Mouse (Mus musculus) gastrocnemius, postnatal 25 days (tissue): Measurements from ENCODE around the gene Cpxm1. TPM values are rescaled to one million over a fixed set of nuclear protein-coding genes. Genes with fewer than 3 reads are reported as not detected.

Experiments used
- DNase-seq: peaks from one replicate; pipeline ENCODE4 v3.0.0; 2022
- long read RNA-seq, 2 experiments: library from polyadenylated mRNA; stranded (forward); transcript quantifications; one replicate each; pipeline ENCODE4 v2.0.0; 2021
- total RNA-seq, 2 experiments: library from RNA; stranded (reverse); gene quantifications; 1 replicate in 1 of 2; 2 replicates in 1 of 2; pipeline ENCODE4 v1.2.3; 2021

Cpxm1 gene
- 1 to 10 TPM; 1.8 to 5.7 TPM for total RNA-seq
- long read RNA-seq, experiment 1, partial matches to known transcripts = 3 of 3 reads
- long read RNA-seq, experiment 1, other reads (novel, unspliced or antisense) = 0 of 3 reads
- long read RNA-seq, experiment 2, transcript Cpxm1-201 (14 exons, 2,366 nt) = major isoform, 5 of 6 reads
- long read RNA-seq, experiment 2, partial matches to known transcripts = 1 of 6 reads
- long read RNA-seq, experiment 2, other reads (novel, unspliced or antisense) = 0 of 6 reads

DNA sequence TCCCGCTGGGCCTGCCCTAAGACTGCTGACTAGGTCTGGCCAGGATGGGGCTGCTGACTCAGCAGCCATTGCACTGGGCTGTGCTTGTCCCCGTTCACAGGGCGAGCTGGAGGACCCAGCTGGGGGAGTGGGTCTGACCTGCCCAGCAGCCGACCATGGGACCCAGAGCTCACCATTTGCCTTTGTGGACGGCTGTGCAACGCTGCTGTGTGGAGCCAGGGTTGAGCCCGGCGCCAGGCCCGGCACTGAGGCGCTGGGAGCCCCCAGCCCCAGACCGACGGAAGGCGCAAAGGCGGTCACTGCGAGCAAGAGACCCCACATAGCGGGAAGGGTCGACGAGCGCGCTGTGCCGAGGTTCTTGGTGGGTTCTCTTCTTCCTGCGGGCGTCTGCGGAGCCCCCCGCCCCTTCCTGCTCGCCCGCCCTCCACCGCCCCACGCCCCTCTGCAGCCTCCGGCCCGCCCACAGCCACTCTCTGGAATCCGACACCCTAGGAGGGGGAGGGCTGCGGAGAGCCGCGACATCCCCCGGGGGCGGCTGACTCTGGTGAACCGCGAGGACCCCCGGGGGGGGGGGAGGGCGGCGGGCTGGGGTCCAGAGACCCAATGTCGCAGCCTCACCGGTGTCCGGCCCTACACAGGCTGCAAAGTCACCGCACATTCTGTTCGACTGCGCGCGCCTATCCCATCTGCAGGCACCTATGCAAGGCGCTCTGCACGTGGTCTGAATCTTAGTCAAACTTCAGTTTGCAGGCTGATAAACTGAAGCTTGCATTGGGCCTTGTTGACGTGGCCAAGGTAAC is at the start of gene Cpxm1:
Gene Cpxm1, minus strand, starts transcription at position 389 of the 800 bp plus-strand sequence.
- DNase-seq = peak; percentile 31

DNA sequence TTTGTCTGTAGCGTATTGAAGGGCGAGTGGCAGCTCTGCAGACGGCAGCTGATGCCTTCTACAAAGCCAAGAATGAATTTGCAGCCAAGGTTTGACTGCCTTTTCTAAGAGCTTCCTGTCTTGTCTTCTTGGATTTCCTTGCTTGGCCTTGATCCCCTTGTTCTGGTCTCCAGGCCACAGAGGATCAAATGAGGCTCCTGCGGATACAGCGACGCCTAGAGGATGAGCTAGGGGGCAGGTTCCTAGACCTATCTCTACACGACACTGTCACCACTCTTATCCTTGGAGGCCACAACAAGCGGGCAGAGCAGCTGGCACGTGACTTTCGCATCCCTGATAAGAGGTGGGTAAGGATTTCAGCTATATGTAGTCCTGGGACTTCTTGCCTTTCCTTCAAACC is 44.8 kb upstream of the Cpxm1 start:
- DNase-seq = no peak

DNA sequence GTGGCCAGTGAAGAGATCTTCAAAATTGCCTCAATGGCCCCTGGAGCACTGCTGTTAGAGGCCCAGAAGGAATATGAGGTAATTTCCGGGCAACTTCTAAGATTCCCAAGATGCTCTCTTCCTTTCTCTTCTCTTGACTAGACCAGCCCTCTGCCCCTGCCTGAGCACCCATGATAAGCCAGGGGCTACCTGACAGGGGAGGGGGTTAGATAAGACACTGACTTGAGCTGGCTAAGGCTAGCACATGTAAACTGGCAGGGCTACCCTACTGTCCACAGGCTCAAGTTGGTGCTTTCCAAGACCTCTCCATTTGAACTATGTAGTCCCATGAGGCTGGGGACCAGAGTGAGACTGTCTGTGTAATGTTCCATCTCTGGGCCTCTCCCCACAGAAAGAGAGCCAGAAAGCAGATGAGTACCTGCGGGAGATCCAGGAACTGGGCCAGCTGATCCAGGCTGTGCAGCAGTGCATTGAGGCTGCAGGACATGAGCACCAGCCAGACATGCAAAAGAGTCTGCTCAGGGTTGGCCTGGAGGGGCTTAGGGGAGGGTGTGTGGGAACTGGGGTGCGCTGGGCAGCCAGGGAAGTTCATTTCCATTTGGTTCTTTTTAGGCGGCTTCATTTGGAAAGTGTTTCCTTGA is 42.6 kb upstream of the Cpxm1 start:
- no peak for DNase-seq

DNA sequence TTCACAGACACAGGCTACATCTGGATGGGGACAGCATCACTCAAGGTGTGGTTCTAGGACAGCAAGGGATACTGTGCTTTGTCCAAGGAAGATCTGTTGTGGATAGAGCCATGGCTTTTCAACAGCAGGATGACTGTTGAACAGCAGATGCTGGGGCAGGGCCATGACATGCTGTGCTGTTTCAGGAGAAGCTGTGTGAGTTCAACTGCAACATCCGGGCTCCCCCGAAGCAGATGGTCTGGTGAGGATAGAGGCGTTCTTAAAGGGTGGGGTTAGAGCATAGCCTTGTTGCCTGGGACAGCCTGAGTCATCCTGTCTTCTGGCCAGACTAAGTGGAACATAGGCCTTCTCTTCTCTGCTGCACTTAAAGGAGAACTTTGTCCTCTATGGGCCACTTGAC is 41.5 kb upstream of the Cpxm1 start:
- DNase-seq = no peak

DNA sequence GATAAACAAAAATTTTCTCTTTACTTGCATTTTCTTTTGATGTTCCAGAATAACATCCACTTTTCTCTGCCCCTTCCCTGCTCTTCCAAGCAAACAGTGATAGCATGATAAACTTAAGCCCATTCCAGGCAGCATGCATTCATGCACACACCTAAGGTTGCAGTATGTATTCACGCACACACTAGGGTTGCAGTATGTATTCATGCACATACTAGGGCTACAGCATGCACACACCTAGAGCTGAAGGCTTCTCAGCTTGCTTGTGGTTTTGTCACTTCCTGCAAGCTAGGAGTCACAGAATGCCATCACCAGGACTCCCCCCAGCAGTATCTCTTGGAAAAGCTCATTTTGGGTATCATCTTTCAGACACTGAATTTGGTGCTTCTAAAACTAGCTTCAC is 39.4 kb upstream of the Cpxm1 start:
- no peak for DNase-seq

DNA sequence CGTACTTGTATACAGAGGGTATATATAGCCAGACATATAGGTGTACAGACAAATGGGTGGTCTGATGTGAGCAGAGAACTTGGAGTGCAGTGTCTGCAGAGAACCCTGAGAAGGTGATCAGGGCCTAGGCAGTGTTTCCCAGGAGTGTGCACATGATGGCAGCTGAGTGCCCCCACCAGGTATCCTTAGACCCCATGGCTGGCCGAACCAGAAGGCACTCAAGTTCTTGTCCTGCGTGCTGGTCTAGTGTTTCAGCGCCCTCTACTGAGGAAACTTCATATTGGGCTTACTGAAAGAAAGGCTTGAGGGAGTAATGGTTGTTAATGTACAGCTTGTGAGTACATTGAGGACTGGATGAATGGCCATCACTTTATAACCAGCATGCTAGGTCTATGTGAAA is 35.8 kb upstream of the Cpxm1 start:
- no peak for DNase-seq

DNA sequence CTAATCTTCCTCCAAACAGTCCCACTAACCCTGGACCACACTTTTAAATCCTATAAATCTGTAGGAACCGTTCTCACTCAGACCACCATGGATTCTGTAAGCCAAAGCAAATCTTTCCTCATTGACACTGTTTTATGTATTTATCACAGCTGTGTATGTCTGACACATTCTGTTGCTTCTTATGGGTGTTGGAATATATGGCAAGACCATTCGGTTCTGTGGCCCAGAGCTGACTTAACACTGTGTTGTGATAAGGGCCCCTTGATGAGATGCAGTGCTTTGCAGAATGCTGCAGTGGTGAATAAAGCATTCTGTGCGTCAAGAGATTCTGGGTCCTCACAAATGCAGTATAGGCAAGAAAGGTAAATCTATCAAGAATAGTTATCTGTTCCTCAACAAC is 34.8 kb upstream of the Cpxm1 start:
- DNase-seq = no peak

DNA sequence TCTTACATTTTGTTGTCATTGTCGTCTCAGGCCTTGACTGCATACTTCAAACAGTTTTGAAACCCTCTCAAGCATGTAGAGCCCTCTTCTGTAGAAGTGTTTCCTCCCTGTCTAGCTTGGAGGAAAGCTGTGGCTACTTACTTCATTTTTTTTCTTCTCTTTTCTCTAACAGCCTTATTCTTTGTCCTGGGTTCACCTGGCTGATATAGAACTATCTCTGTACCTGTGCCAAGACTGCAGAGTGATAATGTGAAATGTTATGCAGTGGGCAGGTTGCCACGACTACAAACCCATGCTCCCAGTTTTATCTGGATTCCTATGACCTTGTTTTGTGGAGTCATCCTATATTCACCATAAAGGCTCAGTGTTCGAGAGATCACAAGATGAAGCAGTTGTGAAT is 33.1 kb upstream of the Cpxm1 start:
- no peak for DNase-seq

DNA sequence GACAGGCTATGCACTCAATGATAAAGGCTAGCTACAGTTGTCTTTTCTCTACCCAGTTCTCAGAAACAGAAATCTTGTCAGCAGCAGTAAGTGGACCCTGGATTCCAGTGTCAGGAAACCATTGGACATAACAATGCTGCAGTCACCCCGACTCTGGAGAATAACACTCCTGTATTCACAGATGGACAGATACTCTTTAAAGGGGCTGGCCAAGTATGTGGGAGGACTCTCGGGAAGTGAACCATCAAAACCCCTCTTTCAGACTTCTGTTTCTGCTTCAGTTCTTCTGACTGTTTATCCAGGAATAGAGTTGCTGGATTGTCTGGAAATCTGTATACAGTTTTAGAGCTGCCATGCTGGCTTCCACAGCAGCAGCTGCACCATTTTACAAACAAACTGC is 32.5 kb upstream of the Cpxm1 start:
- DNase-seq = no peak

DNA sequence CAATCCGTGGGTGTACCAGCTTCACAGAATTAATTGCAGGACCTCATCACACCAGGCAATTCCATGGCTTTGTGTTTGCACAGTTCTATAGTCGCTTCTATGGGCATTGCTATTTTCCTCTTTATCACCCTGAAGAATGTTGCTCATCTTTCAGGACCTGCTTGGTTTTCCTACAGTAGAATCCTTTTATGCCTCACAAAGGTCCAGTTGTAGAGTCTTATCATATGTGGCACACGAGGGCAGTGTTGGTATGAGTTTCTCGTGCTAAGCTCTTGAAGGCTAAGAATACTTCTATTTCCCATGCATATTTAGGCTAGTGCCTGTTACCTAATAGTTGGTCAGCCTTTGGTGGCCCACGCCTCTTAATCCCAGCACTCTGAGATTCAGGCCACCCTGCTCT is 27.7 kb upstream of the Cpxm1 start:
- no peak for DNase-seq

DNA sequence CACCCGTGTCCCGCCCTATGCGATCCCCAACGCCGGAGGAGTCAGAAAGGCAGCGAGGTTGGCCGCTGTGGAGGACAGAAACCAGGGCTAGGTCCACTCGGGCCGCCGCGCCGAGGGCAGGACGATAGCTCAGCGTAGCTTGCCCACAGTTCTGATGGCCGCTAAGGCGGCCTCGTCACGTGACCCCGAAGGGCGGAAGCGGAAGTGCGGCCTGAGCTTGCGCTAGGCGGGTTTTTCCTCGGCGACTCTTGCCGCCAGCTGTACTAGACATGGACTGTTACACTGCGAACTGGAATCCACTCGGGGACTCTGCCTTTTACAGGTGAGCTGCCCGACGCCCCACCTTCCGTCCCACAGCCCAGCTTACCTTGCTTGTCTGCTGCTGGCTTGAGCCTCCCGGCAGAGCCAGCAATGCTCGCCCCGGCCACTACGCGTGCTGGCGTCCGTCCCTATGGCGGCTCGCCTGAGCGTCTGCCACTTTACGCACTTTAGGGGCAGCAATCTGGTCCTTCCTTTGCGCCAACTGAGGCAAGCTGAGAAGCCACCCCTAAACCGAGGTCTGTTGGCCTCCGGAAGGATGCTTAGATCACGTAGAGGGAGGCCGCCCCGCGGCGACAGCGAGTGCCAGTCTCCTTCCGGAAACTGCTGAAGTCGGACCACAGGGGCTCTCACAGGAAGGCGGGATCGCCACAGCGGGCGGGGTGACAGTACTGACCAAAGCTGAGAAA is 26.9 kb upstream of the Cpxm1 start, which contains the start of the genes Vps16 and Pced1a:
Gene Vps16, plus strand, starts transcription at position 214 of the 728 bp plus-strand sequence.
Gene Pced1a, minus strand, starts transcription at position 576 of the 728 bp plus-strand sequence.
- DNase-seq = peak; percentile 90

DNA sequence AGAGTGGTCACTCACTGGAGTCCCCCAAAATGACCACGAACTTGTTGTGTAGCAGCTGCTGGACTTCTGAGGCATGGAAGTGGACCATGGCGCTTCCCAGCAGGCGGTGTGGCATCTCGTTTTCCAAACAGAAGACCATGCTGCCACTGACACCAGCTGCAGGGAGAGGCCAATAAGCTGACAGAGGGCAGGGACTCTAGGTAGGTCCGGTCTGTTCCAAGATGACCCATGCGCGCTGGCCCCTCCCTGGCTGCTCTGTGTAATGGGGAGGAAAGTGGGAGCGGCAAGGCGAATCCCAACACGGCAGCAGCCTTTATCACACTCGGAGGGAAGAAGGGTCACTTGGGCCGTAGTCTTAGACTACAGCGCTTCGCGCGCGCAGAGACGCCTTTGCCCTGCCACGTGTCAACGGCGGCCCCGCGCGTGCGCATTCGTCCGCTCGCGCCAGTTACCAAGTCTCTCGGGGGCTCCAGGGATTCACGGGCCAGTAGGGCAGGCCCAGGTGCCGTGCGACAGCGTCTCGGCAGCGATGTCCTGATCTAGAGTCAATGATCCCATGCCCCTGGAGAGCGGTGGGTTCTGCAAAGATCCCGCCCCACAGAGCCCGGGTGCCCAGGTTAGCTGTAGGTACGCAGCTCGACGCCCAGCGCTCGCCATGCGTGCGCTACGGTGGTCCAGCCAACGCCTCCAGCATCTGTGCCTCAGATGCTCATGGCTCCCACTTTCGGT is 26.2 kb upstream of the Cpxm1 start:
- no peak for DNase-seq

DNA sequence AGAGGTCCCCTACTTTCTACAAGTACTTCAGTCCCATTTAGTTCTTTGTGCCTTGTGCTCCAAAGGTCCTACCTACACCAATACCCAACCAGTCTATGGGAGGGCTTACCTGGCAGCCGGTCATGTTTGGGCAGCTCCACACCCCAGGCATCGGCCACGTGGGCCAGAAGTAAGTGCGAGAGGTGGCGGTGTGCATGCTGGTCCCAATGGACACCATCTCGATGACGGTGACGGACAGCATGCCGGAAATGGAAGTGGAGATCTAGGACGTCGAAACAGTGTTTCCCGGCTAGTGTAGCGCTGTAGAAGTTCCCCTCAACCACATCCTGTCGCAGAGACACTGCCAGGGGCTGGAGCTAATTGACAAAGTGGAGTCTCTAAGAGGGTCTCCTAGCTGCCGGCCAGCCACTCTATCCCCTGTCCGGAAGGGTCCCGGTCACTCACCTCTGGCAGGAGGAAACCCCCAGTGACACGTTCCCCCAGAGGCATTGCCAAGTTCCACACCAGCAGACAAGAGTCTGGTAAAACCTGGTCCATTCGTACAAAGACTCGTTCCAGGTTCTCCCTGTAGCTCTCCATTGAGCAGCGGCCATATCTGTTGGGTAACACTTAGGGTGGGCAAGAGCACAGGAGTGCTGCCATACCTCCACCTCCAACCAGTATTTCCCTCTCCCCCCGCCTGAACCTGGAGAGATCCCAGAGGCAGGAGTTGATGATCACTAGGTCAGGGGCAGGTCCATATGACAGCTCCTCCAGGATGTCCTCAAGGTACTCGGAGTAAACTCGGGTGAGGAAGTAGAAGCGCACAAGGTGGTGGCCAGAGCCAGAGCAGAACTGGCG is 24.6 kb upstream of the Cpxm1 start:
- DNase-seq = no peak

DNA sequence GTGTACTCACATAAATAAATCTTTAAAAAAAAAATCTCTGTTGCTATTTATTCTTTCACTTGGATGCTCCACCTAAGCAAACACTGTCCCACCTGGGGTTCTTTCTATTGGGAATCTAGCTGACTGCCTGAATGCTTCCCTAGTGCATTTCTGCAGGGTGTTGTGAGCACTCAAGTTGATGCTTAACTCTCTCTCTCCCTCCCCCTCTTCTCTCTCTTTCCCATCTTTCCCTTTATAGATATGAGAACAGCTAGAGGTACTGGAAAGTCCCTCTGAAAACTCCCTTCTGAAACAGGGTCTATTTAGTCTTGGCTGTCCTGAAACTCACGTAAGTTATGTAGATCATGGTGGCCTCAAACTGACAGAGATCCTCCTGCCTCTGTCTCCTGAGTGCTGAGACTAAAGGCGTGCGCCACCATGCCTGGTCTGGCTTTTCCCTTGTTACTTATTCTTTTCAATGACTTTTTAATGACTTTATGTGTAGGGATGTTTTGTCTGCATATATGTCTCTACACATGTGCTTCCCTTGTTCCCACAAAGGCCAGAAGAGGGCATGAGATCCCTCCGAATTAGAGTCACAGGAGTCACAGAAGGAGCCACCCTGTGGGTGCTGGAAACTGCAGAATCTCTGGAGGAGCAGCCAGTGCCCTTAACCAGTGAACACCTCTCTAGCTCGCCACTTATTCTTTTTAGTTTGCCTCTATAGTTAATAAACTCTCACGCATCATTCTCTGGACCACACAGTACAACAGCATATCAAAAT is 16.9 kb upstream of the Cpxm1 start:
- DNase-seq = no peak

DNA sequence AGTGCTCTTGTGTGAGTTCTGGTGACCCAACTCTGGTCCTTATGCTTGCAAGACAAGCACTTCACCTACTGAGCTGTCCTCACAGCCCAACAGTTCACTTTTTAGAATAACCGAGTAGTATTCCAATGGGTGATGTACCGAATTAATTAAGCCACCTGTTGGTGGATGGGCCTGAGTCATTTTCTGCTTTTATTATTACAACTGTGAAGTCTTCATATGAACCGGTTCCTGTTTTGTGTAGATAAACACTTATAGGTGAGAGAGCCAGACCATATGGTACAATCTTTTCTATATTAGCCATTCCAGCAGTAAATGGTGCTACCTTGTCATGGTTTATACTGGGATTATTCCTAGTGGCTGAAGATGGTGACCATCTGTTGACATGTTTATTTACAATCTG is 15.4 kb upstream of the Cpxm1 start:
- no peak for DNase-seq

DNA sequence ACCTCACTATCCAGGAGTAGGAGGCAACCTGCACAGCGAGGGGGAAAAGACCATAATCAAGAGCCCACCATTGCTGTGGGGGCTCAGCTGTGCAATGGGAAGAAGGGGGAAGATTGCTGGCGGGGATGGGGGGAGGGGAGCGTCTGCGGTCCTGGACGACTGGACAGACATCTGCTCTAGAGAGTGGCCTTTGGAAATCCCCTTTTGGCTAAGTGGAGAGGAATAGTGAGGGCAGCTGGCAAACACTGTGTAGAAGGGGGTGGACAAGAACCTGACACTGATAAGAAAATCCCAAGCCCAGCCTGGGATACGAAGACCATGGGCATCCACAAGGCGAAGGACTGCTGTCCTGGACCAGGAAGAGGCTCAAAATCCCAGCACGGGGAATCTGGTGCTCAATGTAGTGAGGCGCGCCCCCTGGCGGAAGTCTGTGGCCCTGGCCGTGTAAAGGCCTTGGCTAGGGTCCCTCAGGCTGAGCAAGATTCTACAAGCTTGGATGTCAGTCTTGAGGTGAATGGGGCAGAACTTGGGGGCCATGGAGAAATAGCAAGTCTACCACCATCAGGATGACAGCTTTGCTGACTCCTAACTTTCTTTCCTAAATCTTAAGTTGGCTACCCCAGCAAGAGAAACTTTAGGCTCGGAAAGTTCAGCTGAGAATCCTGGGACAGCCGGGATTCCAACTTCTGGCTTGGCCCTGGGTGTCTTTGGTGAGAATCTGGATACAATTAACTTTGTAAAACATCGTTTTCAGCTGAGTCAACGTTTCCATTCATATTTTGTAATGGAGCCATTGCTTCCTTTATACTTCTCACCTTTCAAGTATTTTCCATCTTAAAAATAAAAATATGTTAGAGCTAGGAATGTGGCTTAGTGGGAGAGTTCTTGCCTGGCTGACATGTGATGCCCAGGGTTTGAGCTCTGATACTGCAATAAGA is 14.5 kb upstream of the Cpxm1 start:
- peak; percentile 66 for DNase-seq

DNA sequence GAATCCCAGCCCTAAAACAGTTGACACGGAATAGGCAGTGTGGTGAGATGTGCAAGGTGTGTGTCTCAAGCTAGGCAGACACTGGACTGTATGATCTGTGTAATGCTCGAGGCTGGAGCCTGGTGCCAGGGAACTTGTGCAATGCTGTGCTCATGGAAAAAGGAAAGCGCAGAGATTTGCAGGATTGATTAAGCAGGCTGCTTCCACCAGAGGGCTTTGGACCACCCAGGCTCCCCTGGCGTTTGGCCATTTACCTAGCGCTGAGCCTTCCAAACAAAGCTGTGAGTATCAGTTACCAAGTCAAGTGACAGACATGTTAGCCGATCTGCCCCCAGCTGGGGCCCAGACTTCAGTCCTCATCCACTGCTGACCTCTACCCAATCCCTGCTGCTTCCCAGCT is 10.8 kb upstream of the Cpxm1 start:
- DNase-seq = no peak

DNA sequence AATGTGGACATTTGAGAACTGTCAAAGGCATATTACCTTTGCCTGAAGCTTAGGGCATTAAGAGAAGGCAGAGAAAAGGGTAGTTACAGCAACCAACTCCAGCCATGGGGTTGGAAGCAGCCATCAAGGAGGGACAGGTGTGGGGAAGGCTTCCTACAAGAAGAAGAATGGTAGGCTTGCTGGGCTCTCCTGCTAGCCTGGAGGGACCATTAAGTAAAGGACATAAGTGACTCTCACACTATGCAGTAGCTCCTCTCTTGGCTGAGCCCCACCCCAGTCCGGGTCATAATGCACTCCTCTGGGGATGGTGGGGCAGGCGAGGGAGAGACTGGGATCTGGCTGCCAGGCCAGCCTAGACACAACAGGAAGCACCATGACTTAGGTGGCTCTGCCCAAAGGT is 8.8 kb upstream of the Cpxm1 start, which contains the start of gene Tmem239:
Gene Tmem239, plus strand, starts transcription at position 301 of the 400 bp plus-strand sequence.
- DNase-seq = no peak

DNA sequence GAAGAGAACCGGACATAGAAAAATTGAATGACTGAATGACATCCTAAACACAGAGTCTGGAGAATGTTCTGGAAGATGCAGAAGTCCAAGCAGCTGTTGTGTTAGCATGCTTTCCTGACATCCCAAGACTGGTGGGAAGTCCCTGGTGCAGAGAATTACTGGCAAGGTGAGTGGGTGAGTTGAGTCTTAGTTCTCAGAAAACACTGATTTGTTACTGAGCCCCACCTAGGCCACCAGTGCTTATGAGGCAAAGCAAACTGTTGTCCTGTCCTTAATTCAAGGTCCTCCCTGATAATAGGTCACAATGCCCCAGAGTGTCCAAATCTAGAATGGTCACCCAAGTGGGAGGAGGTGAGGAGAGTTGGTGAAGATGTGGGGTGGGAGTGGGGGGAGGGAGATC is 7.6 kb upstream of the Cpxm1 start, which contains the start of the genes Gm28372 and 1700020A23Rik:
Gene Gm28372, plus strand, starts transcription at position 301 of the 400 bp plus-strand sequence.
Gene 1700020A23Rik, plus strand, starts transcription at position 321 of the 400 bp plus-strand sequence.
- DNase-seq = no peak
